Mouse (Mus musculus): ENCODE data around the gene Vps51. TPM values are rescaled to one million over a fixed set of nuclear protein-coding genes. Genes with fewer than 3 reads are reported as not detected.
"Not testable (repeated sequence)": the region's sequence is repeated elsewhere in the genome, so short reads cannot be mapped to it uniquely, and the experiment has no call there.

Gene Vps51
- polyA plus RNA-seq, 1 experiment from 2014 or later, result 68.2 TPM

DNA sequence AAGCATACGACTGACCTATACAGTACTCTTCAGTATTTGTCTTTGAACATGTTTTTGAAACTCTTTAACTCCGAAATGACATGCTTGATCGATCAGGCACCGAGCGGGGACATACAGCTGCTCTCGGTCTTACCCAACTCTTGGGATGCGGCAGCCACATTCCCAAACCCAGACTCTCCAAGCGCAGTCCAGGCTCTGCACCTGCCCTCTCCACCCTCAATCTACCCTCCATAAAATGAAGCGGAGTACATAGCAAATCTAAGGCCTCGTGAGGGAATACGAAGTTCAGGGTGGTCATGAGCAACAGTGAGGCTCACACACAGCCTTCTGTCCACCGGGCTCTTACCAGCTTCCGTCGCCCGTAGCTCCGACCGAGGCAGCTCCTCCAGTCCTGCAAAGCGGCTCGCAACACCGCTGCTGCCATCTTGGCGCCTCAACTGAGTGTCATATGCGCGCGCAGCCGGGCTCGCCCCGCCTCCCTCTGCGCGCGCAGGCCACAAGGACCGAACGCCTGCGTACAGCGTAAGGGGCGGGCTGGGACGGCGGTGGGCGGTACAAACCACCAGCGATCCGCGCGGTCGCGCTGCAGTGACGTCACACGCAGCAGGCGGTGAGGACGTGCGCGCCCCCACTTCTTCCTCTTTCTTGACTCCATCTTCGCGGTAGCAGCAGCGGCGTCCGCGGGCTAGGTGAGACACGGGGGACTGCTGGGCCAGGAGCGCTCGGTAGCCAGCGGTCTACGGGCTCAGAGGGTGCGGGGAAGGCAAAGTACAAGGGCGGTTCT, 19.5 kb downstream of the Vps51 start, which contains the start of the genes Mrpl49 and Fau:
TSS of gene Mrpl49 (minus strand) at position 473 of the 784 bp plus-strand sequence.
TSS of gene Fau (plus strand) at position 532 of the 784 bp plus-strand sequence.
- peaks cover 42% of the 10 kb centered on the region for H3K4me1 ChIP-seq
- under 1% methylated on average over 60 of the region's 63 CpGs for WGBS
- peak within 1 kb of the TSS; percentile 85 for H3K4me3 ChIP-seq
- peak; percentile 98 for DNase-seq (ENCODE audit: extremely low spot score, low spot score)
- H3K36me3 ChIP-seq (replicated peaks), result peaks cover 60% of the 10 kb centered on the region
- peak within 1 kb of the TSS; percentile 98 for H3K27ac ChIP-seq
- H3K27me3 ChIP-seq (ENCODE audit: poor library complexity, severe bottlenecking), result no peaks in the 10 kb centered on the region
- no peaks in the 10 kb centered on the region for H3K9me3 ChIP-seq

DNA sequence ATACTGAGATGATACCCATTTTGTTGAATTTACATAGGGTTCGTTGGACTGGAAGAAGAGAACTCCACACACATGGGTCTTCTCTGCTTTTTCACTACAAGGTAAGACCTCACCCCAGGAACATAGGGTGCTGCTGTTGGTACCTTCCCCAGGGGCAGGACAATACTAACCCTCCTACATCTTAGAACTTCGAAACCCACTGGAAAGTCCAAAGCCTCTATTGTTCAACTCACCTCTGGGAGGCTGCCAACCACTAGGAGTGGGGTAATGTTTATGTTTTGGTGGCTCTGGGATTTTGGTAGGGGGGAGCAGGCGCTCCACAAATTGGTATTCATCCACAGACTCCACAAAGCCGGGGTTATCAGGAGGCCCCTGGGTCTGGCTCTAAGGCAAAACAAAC, 20.3 kb downstream of the Vps51 start:
- H3K27ac ChIP-seq, result peak overlapping the region; percentile 98; the same call in 1 of the 2 replicates

DNA sequence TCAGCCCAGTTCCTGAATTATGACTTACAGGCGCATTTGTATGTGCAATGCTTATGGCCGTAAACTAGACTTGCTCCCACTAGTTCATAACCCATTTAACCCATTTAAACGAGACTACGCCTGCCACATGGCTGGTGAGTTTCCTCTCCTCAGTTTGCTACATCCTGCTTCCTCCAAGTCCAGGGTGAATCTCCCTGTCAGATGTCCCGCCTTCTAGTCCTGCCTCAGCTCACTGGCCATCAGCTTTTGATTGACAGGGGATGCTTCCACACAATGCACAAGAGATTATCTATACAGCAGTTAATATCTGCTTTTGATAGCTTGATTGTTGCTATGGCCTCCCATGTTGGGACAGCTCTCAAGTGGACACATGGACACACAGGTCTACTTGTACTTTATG, 22.7 kb downstream of the Vps51 start:
- Histone ChIP-seq H3K27me3 (ENCODE audit: poor library complexity, severe bottlenecking) (no peaks in the 10 kb centered on the region), H3K9me3 (no peaks in the 10 kb centered on the region), H3K27ac (no peak overlapping the region), H3K4me3 (no peak overlapping the region), H3K4me1 (peaks cover 23% of the 10 kb centered on the region), H3K36me3 (replicated peaks) (peaks cover 79% of the 10 kb centered on the region)
- DNase-seq (ENCODE audit: extremely low spot score, low spot score), result no peak
- WGBS, result 88% methylated on average over 5 of the region's 5 CpGs

More for the DNA sequence above, 20.3 kb downstream of the Vps51 start:
- H3K27me3 ChIP-seq (ENCODE audit: poor library complexity, severe bottlenecking), result no peaks in the 10 kb centered on the region
- DNase-seq (ENCODE audit: extremely low spot score, low spot score), result no peak
- H3K4me1 ChIP-seq, result peaks cover 34% of the 10 kb centered on the region
- H3K9me3 ChIP-seq, result no peaks in the 10 kb centered on the region
- 68% methylated on average over 4 of the region's 4 CpGs for WGBS
- peak overlapping the region; percentile 85 for H3K4me3 ChIP-seq
- peaks cover 68% of the 10 kb centered on the region for H3K36me3 ChIP-seq (replicated peaks)

DNA sequence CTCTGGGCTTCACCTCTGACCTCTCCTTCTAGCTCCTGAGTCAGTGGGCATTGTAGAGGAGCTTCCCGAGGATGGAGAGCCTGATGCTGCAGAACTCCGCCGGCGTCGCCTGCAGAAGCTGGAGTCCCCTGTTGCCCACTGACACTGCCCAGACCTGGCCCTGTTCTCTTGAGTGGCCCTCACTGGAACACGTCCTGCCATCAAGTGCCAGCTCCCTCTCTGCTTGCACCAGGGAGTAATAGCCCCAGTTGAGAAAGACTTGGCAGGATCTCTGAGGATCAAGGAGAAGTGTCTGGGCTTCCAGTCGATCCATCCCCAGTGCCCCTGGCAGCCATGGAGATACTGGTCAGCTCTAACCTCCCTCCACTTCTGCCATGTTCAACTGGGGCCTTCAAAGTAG, 24.5 kb downstream of the Vps51 start:
- 86% methylated on average over 7 of the region's 7 CpGs for WGBS
- Histone ChIP-seq H3K36me3 (replicated peaks) (peaks cover 87% of the 10 kb centered on the region), H3K27me3 (ENCODE audit: poor library complexity, severe bottlenecking) (no peaks in the 10 kb centered on the region), H3K4me1 (peaks cover 26% of the 10 kb centered on the region), H3K27ac (no peak overlapping the region), H3K9me3 (no peaks in the 10 kb centered on the region), H3K4me3 (peak overlapping the region; percentile 8; the same call in 1 of the 2 replicates)
- DNase-seq (ENCODE audit: extremely low spot score, low spot score), result no peak

DNA sequence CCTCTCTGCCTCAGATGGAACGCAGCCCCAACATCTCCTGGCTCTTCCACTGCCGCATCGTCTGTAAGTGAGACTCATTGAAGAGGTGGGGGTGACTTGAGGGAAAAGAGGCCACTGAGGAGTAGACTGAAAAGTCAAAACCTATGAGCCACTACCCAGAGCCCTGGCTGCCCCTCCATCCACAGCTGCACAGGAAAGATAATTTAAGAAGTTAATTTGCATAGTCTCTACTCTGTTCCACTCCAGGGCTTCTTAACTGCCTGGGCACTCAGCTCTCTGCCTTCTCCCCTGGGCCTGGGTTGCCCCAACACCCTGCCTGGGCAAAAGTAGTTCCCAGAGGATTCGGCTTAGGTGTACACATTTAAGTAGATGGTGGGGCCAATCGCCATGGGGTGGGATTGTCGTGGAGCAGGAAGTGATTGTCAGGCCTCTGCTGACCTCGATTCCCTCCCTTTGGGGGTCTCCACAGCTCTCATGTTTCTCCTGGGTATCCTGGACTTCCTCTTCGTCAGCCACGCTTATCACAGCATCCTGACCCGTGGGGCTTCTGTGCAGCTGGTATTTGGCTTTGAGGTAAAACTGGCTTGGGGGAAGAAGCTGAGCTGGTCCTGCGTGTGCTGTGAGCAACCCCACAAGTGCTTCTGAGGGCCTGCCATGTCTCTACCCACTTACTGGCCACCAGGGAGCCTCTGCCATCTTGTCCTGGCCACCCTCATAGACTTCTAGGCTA, 28.2 kb downstream of the Vps51 start:
- Histone ChIP-seq H3K4me1 (peaks cover 29% of the 10 kb centered on the region), H3K36me3 (replicated peaks) (peaks cover 65% of the 10 kb centered on the region), H3K4me3 (peak overlapping the region; percentile 9; the same call in 1 of the 2 replicates), H3K27ac (no peak overlapping the region), H3K9me3 (no peaks in the 10 kb centered on the region), H3K27me3 (ENCODE audit: poor library complexity, severe bottlenecking) (no peaks in the 10 kb centered on the region)
- no peak for DNase-seq (ENCODE audit: extremely low spot score, low spot score)
- WGBS, result 94% methylated on average over 11 of the region's 11 CpGs

DNA sequence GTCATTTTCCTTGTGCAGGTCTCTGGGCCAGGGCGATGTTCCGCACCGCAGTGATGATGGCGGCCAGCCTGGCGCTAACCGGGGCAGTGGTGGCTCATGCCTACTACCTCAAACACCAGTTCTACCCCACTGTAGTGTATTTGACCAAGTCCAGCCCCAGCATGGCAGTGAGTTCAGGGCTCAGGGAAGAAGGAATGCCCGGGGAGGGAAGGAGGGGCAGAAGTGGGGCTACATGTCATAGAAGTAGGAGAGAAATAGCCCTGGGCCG, 29.2 kb downstream of the Vps51 start:
- Histone ChIP-seq H3K27ac (peak overlapping the region; percentile 99), H3K4me3 (peak overlapping the region; percentile 97), H3K36me3 (replicated peaks) (peaks cover 57% of the 10 kb centered on the region), H3K4me1 (peaks cover 29% of the 10 kb centered on the region), H3K9me3 (no peaks in the 10 kb centered on the region), H3K27me3 (ENCODE audit: poor library complexity, severe bottlenecking) (no peaks in the 10 kb centered on the region)
- WGBS, result 89% methylated on average over 8 of the region's 8 CpGs
- DNase-seq (ENCODE audit: extremely low spot score, low spot score), result no peak

DNA sequence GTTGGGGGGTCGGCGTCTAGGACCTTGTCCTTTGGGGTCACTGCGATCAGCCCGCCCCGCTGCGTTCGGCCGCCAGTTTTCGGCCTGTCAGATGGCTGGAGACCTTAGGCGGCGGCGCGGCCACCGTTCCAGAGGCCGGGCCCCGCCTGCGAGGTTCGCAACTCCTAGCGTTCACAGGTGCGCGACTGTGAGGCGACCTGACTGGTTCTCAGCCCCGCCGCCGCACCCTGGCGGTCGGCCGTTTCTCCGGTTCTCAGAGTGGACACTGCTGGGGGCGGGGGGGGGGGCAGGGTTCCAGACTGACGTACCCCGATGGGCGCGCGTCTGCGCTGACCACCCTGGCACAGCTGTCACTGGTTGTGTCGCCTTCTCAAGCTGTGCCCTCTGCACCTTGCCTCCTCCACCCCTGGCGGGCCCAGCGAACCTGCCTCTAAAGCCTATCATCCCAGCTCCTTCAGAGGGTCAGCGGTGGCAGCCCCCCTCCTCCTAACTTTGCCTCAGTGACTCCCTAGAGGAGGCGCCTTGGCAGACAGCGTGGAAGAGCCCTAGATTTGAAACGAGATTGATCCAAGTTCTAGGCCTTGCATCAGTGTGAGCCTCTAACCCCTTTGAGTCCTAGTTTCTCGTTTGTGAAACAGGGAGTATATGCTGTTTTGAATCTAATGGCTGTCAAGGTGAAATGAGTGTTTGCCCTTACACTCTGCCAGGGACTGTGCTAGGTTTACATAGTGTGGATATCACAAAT, 29.7 kb downstream of the Vps51 start:
- Histone ChIP-seq H3K4me1 (peaks cover 29% of the 10 kb centered on the region), H3K9me3 (no peaks in the 10 kb centered on the region), H3K27ac (peak overlapping the region; percentile 99), H3K36me3 (replicated peaks) (peaks cover 55% of the 10 kb centered on the region), H3K4me3 (peak overlapping the region; percentile 97), H3K27me3 (ENCODE audit: poor library complexity, severe bottlenecking) (no peaks in the 10 kb centered on the region)
- DNase-seq (ENCODE audit: extremely low spot score, low spot score), result no peak
- WGBS, result 3% methylated on average over 40 of the region's 44 CpGs

DNA sequence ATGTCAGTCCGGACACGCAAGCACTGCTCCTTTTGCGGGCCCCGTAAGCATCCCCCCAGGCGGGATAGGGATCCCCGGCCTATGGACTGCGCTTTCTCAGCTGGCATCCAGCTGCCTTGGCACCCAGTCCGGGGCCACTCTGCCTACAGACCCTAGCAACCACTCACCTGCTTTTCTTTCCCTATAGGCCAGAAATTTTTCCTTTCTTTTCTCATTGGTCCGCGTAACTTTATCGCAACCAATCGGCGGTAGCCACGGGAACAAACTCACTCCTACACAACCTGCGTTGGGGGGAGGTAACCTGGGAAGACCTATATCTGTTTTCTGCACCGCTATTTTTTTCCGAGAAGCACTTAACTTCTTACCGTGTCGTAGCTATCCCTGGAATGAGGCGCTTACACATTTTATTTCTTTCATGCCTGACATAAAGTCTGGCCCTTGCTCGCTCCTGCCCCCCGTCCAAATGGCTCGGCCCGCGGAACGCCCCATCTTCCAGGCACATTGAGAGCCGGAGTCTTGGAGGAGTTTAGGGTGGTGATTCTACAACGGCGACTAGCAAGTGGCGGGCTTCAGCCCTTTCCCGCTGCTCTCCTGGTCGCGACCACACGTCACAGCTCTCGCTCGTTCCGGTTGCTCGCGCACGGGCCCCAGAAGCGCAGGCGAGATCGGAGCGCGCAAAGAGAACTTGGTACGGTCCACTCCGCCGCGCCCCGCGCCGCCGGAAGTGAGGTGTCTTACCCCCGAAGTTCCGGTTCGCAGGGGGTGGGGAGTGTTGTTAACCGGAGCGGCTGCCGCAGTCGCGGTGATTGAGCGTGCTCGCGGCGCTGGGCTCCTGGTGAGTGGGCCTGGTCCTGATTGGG, 30.5 kb downstream of the Vps51 start, which contains the start of gene Syvn1:
TSS of gene Syvn1 (plus strand) at position 283 of the 860 bp plus-strand sequence.
- H3K4me1 ChIP-seq, result peaks cover 35% of the 10 kb centered on the region
- H3K27me3 ChIP-seq (ENCODE audit: poor library complexity, severe bottlenecking), result no peaks in the 10 kb centered on the region
- DNase-seq (ENCODE audit: extremely low spot score, low spot score), result peak; percentile 91
- H3K4me3 ChIP-seq, result peak within 1 kb of the TSS; percentile 97
- no peaks in the 10 kb centered on the region for H3K9me3 ChIP-seq
- H3K36me3 ChIP-seq (replicated peaks), result peaks cover 47% of the 10 kb centered on the region
- H3K27ac ChIP-seq, result peak within 1 kb of the TSS; percentile 99
- under 1% methylated on average over 65 of the region's 65 CpGs for WGBS

DNA sequence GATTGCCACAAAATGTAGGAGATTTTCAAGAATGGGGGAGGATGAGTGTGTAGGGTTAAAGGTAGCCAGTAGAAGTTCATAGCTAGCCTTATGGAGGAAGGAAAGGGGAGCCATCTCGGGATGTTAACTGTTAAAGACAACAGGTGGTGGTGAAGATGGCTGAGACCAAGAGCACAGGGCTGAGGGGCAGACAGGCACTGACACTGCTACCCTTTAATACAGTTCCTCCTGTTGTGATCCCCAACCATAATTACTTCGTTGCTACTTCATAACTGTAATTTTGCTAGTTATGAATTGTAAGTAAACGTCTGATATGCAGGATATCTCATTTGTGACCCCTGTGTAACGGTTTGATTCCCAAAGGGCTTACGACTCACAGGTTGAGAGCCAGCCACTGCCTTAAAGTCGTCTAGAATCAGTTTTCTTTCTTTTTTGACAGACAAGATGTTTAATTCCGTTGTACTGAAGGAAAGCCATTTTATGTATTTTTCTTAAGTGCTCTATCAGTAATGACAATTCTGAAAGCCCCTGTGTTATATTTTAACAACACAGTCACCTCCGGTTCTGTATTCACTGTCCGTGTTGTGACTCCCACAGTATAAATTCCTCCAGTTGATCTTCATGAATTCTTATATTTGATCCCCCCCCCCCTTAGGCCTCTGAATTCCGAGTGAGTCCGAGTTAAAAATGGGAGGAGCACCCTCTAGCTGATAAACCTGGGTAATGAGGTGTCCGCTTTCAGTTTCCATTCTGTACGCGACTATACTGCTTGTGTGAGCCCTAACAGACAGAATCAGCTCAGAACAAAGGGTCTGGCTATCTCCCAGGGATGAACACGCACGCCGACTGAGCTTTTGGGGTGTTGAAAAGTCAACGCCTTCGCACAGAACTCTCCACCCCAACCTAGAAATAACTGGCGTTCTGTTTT, 31.4 kb downstream of the Vps51 start:
- peaks cover 35% of the 10 kb centered on the region for H3K4me1 ChIP-seq
- 23% methylated on average over 20 of the region's 20 CpGs for WGBS
- H3K36me3 ChIP-seq (replicated peaks), result peaks cover 38% of the 10 kb centered on the region
- H3K27me3 ChIP-seq (ENCODE audit: poor library complexity, severe bottlenecking), result no peaks in the 10 kb centered on the region
- H3K27ac ChIP-seq, result peak overlapping the region; percentile 99
- DNase-seq (ENCODE audit: extremely low spot score, low spot score), result no peak
- no peaks in the 10 kb centered on the region for H3K9me3 ChIP-seq
- H3K4me3 ChIP-seq, result peak overlapping the region; percentile 97

DNA sequence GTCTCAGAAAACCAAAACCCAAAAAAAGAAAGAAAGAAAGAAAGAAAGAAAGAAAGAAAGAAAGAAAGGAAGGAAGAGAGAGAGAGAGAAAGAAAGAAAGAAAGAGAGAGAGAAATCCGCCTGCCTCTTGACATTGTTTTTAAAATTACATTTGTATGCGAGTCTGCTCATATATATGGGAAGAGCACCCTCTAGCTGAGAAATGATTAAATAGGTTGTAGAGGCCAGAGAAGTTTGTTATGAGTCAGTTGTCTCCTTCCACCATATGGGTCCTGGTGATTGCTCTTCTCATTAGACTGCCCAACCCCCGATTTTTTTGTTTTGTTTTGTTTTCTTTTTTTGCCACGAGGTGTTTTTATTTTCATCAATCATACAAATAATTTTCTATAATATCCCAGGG, 32.9 kb downstream of the Vps51 start:
- not testable (repeated sequence) for H3K9me3 ChIP-seq; H3K27ac ChIP-seq; H3K27me3 ChIP-seq (ENCODE audit: poor library complexity, severe bottlenecking); DNase-seq (ENCODE audit: extremely low spot score, low spot score); H3K4me3 ChIP-seq
- 82% methylated on average over 4 of the region's 4 CpGs for WGBS
- H3K4me1 ChIP-seq, result peaks cover 35% of the 10 kb centered on the region
- H3K36me3 ChIP-seq (replicated peaks), result peaks cover 22% of the 10 kb centered on the region

DNA sequence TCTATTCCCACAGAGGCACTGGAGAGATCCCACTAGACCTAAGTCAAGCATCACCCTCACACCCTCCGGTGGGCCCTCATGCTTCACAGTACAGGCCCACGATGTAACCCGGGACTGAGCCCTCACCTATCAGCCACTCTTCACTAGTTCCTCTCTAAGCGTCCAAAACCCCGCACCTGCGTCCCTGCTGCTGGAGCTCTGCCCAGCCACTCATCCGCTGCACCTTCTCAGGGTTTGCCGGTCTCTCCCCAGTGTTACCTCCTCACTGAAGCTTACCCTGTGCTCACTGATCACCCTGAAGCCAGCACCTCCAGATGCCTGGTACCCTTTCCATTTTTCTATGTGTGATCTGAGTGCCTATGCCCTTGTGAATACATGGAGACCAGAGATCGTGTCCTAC, 34.7 kb downstream of the Vps51 start:
- 82% methylated on average over 9 of the region's 9 CpGs for WGBS
- Histone ChIP-seq H3K27me3 (ENCODE audit: poor library complexity, severe bottlenecking) (no peaks in the 10 kb centered on the region), H3K9me3 (no peaks in the 10 kb centered on the region), H3K4me1 (peaks cover 19% of the 10 kb centered on the region), H3K27ac (0 out of 2 replicates have a peak overlapping the region, but pooled peaks have one; percentile 11), H3K36me3 (replicated peaks) (peaks cover 8% of the 10 kb centered on the region; the same call in 1 of the 2 replicates), H3K4me3 (no peak overlapping the region)
- DNase-seq (ENCODE audit: extremely low spot score, low spot score), result no peak
